Comparison of ENCODE assay signal across 28 mouse cellular contexts in genomic region chr16:13757823-13758222, GRCm38 (mm10). TPM values are rescaled to one million over a fixed set of nuclear protein-coding genes. Genes with fewer than 3 reads are reported as not detected.
DNase-seq lines count a peak whose midpoint lies in the region; TF ChIP-seq lines count a peak whose summit lies in the region.
"Had no signal": no experiment of that assay in that cellular context is flagged by ENCODE, and none has a peak within 500 bp of the region (broad histone marks: within the 10 kb centered on the region; RNA-seq: fewer than 3 reads in every experiment).

No protein-coding gene starts in this region.

- H3K27me3 ChIP-seq in testis, adult 2 months (ENCODE audit: control insufficient read depth, insufficient read depth, low read length), result no peaks in the 10 kb centered on the region
- H3K27me3 ChIP-seq in E14TG2a.4 (ENCODE audit: insufficient read depth, low read length) (no peaks in the 10 kb centered on the region), MEL (ENCODE audit: control insufficient read depth in 1 of 2, insufficient read depth in 2 of 2, low read length in 2 of 2) (no peaks in the 10 kb centered on the region)
- H3K27me3 ChIP-seq: embryonic facial prominence, embryonic 15.5 days; forebrain, embryonic 12.5 days had no signal

- H3K4me3 ChIP-seq in testis, adult 2 months (ENCODE audit: control insufficient read depth, low read depth, low read length), result peak overlapping the region; percentile 43
- H3K4me3 ChIP-seq in E14TG2a.4 (replicated peaks; ENCODE audit: low read length), result peak overlapping the region; percentile 39
- H3K4me3 ChIP-seq in MEL (ENCODE audit: control insufficient read depth in 1 of 2, insufficient read depth in 1 of 2, low read depth in 2 of 2, low read length in 2 of 2), result no peak overlapping the region
- H3K4me3 ChIP-seq: embryonic facial prominence, embryonic 13.5 days; embryonic facial prominence, embryonic 15.5 days; erythroblast, embryonic 14.5 days; forebrain, embryonic 10.5 days; forebrain, embryonic 12.5 days had no signal

- TF ChIP-seq EP300 in MEL (IDR thresholded peaks at IDR 0.05; ENCODE audit: low read depth in 1 of 2, low read length in 2 of 2), result no peak

- no peak overlapping the region for H3K9ac ChIP-seq in MEL (ENCODE audit: control insufficient read depth, low read depth, low read length, poor library complexity, severe bottlenecking)
- H3K9ac ChIP-seq: embryonic facial prominence, embryonic 13.5 days; embryonic facial prominence, embryonic 15.5 days; forebrain, embryonic 12.5 days had no signal

- H3K36me3 ChIP-seq in testis, adult 2 months (ENCODE audit: control insufficient read depth, insufficient read depth, low read length), result no peaks in the 10 kb centered on the region
- peaks cover 13% of the 10 kb centered on the region for H3K36me3 ChIP-seq in E14TG2a.4 (ENCODE audit: insufficient read depth, low read length)
- H3K36me3 ChIP-seq in MEL (ENCODE audit: control insufficient read depth in 1 of 2, insufficient read depth in 2 of 2, low read length in 2 of 2), result peaks cover 0 to 8% of the 10 kb centered on the region in 2 experiments; a peak in 2 of 4 replicates
- H3K36me3 ChIP-seq: embryonic facial prominence, embryonic 13.5 days; embryonic facial prominence, embryonic 15.5 days; forebrain, embryonic 10.5 days; forebrain, embryonic 12.5 days; G1E had no signal

- no peaks in the 10 kb centered on the region for H3K4me1 ChIP-seq in testis, adult 2 months (ENCODE audit: control insufficient read depth, insufficient read depth, low read length)
- H3K4me1 ChIP-seq in E14TG2a.4 (replicated peaks; ENCODE audit: low read depth, low read length) (peaks cover 40% of the 10 kb centered on the region), MEL (ENCODE audit: control insufficient read depth in 1 of 2, insufficient read depth in 2 of 2, low read length in 2 of 2) (peaks cover 0 to 6% of the 10 kb centered on the region in 2 experiments; a peak in 2 of 4 replicates)
- H3K4me1 ChIP-seq: embryonic facial prominence, embryonic 15.5 days had no signal

- no peak overlapping the region for H3K27ac ChIP-seq in testis, adult 2 months (ENCODE audit: control insufficient read depth, insufficient read depth, low read depth, low read length)
- no peak overlapping the region for H3K27ac ChIP-seq in MEL (ENCODE audit: control insufficient read depth, low read depth, low read length)
- H3K27ac ChIP-seq: embryonic facial prominence, embryonic 13.5 days; embryonic facial prominence, embryonic 15.5 days; forebrain, embryonic 10.5 days; forebrain, embryonic 12.5 days had no signal

- no peak for DNase-seq in testis, postnatal 14 days (ENCODE audit: low spot score)
- DNase-seq in MEL (ENCODE audit: low read depth, low spot score) (peak; percentile 25), liver (no peak)
- no peak for DNase-seq in ovary, postnatal 36 days (ENCODE audit: low spot score)
- DNase-seq: adrenal gland, adult 2 months; adrenal gland, postnatal 10 days; adrenal gland, postnatal 25 days; cerebellum, adult 11 months; cerebellum, adult 18-20 months; cerebellum, adult 8-10 months; cerebellum, adult 9-11 months; cerebellum, postnatal 14 days; cerebellum, postnatal 36 days; embryo, embryonic 11 days had no signal

- peaks cover 2% of the 10 kb centered on the region; the same call in 1 of the 2 replicates for H3K79me2 ChIP-seq in MEL (ENCODE audit: control insufficient read depth, insufficient read depth, low read length, poor library complexity)

- H3K9me3 ChIP-seq in E14TG2a.4 (ENCODE audit: low read length), result peaks cover 4% of the 10 kb centered on the region
- no peaks in the 10 kb centered on the region for H3K9me3 ChIP-seq in MEL (replicated peaks; ENCODE audit: insufficient read depth, low read length)
- H3K9me3 ChIP-seq: embryonic facial prominence, embryonic 13.5 days; embryonic facial prominence, embryonic 15.5 days; forebrain, embryonic 10.5 days; forebrain, embryonic 12.5 days; G1E had no signal

- no peak for TF ChIP-seq CTCF in testis, adult 2 months (IDR thresholded peaks at IDR 0.05; ENCODE audit: control insufficient read depth, insufficient read depth, insufficient replicate concordance, low read depth, low read length)
- TF ChIP-seq CTCF in E14TG2a.4 (conservative IDR thresholded peaks at IDR 0.05; ENCODE audit: low read length) (no peak), MEL (IDR thresholded peaks at IDR 0.05 in 2 of 3, conservative IDR thresholded peaks at IDR 0.05 in 1 of 3; ENCODE audit: control insufficient read depth in 1 of 3, insufficient read depth in 1 of 3, low read depth in 2 of 3, low read length in 3 of 3, poor library complexity in 1 of 3, severe bottlenecking in 1 of 3) (no peak)

- no peak for TF ChIP-seq POLR2A in testis, adult 2 months (IDR thresholded peaks at IDR 0.05; ENCODE audit: control insufficient read depth, low read depth, low read length)
- no peak for TF ChIP-seq POLR2A in MEL (IDR thresholded peaks at IDR 0.05; ENCODE audit: control insufficient read depth in 1 of 2, insufficient read depth in 1 of 2, low read depth in 1 of 2, low read length in 2 of 2, poor library complexity in 1 of 2)

- TF ChIP-seq RAD21 in MEL (IDR thresholded peaks at IDR 0.05; ENCODE audit: low read depth, low read length), result no peak

TF ChIP-seq in MEL, 35 proteins besides CTCF, POLR2A, EP300 and RAD21:
- TF ChIP-seq ZNF384 (IDR thresholded peaks at IDR 0.05; ENCODE audit: low read depth, low read length) (peak; percentile 91), MEF2A (IDR thresholded peaks at IDR 0.05; ENCODE audit: extremely low read depth, insufficient replicate concordance, low read depth, low read length, poor library complexity, severe bottlenecking) (no peak), SMC3 (IDR thresholded peaks at IDR 0.05; ENCODE audit: low read depth, low read length) (no peak)

RNA-seq across cellular contexts. Expression of gene Rrn3, which starts 22.7 kb away (rescaled TPM):
- polyA plus RNA-seq in testis, adult 2 months (2012; rRNA removed), result 5.4 and 6.3 TPM in 2 replicates
- 78.6 and 92.8 TPM in 2 replicates for total RNA-seq in MEL (2012; rRNA removed)
- polyA plus RNA-seq in MEL (2012; ENCODE audit: insufficient read depth in 1 of 2, insufficient read length in 2 of 2, low read depth in 1 of 2, low replicate concordance in 2 of 2, missing spikeins in 1 of 2), result 10 to 100 TPM in 1 of 2 experiments, not detected in 1; 60.0 TPM

RNA-seq across cellular contexts. Expression of gene Pla2g10, which starts 27.0 kb away (rescaled TPM):
- 176 and 193 TPM in 2 replicates for polyA plus RNA-seq in testis, adult 2 months (2012; rRNA removed)
- not detected in 2 replicates for total RNA-seq in MEL (2012; rRNA removed)
- not detected for polyA plus RNA-seq in MEL (2012; ENCODE audit: insufficient read depth in 1 of 2, insufficient read length in 2 of 2, low read depth in 1 of 2, low replicate concordance in 2 of 2, missing spikeins in 1 of 2)
- total RNA-seq: adrenal gland, adult 2 months; adrenal gland, postnatal 10 days; adrenal gland, postnatal 25 days; adrenal gland, postnatal 4 days; common myeloid progenitor, adult 5-6 weeks; G1E had no signal
- polyA plus RNA-seq: adrenal gland, adult 2 months; C2C12; embryonic facial prominence, embryonic 11.5 days; erythroblast, embryonic 14.5 days; forebrain, embryonic 10.5 days; forebrain, embryonic 14.5 days; forebrain, embryonic 16.5 days; G1E had no signal

Comparison
In these comparisons a context has a peak if more than half of its experiments do, and no peak if none do; other contexts are left out.
1. H3K4me3 ChIP-seq: peak in testis, adult 2 months (single experiment) and E14TG2a.4 (single experiment); none in MEL (0 of 2).
2. RNA of gene Pla2g10, which starts 27.0 kb away (polyA plus RNA-seq): 176 to 193 TPM in testis, adult 2 months; not detected in MEL; every median in the first group is over 100 times any median in the second.